Mouse (Mus musculus) cortical plate, adult 2 months (tissue): ENCODE measurements around the gene Smyd2. TPM values are rescaled to one million over a fixed set of nuclear protein-coding genes. Genes with fewer than 3 reads are reported as not detected.

Experiments used
- H3K27ac ChIP-seq: fragments of 200-500 bp; 2 replicates; pipeline ENCODE4 v1.5.1; 2012; ENCODE audit warnings: low read length, control low read depth, inconsistent platforms; ENCODE audit not compliant: insufficient read depth
- H3K4me1 ChIP-seq: fragments of 200-500 bp; 2 replicates; pipeline ENCODE4 v1.6.1; 2011; ENCODE audit warnings: low read length; ENCODE audit not compliant: control insufficient read depth, insufficient read depth
- H3K4me3 ChIP-seq: fragments of 200-500 bp; 2 replicates; pipeline ENCODE4 v1.5.1; 2011; ENCODE audit warnings: mild to moderate bottlenecking, low read length, control low read depth; ENCODE audit not compliant: insufficient read depth
- CTCF ChIP-seq: fragments of 200-500 bp; IDR thresholded peaks from 2 replicates; pipeline ENCODE4 v1.5.1; 2011; ENCODE audit warnings: mild to moderate bottlenecking, control low read depth, low read length; ENCODE audit not compliant: insufficient read depth; ENCODE audit errors: extremely low read depth
- POLR2A ChIP-seq: fragments of 200-500 bp; IDR thresholded peaks from 2 replicates; pipeline ENCODE4 v1.6.1; 2011; ENCODE audit warnings: mild to moderate bottlenecking, low read length, control low read depth; ENCODE audit not compliant: insufficient read depth; ENCODE audit errors: extremely low read depth
- polyA plus RNA-seq: library from polyadenylated mRNA; depleted of rRNA; stranded (reverse); fragments of >200 nt; gene quantifications from 2 replicates; pipeline ENCODE4 v1.2.3, GENCODE M21; 2012; rRNA removed

Smyd2 gene
- polyA plus RNA-seq, 1 experiment: 126 TPM

DNA sequence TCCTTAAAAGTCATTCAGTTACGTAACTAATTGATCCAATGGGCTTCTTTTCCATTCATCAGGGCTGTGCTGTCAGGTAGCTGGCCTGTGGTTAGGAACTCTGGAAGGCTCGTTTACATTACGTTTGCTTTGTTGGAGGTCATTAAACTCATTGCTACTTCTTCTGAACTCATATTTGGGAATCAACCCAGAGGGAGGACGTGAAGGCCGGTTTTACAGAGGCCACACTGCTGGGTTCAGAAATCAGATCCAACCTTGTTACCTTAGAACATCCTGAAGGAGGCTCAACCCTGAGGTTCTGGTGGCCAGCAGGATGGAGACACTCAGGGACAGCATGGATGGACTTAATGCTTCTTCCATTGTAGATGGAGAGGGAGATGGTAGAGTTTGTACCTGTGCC, 70.1 kb downstream of the Smyd2 start:
- Histone ChIP-seq H3K4me3 (no peak overlapping the region), H3K27ac (no peak overlapping the region), H3K4me1 (no peaks in the 10 kb centered on the region)
- TF ChIP-seq POLR2A (no peak), CTCF (no peak)

DNA sequence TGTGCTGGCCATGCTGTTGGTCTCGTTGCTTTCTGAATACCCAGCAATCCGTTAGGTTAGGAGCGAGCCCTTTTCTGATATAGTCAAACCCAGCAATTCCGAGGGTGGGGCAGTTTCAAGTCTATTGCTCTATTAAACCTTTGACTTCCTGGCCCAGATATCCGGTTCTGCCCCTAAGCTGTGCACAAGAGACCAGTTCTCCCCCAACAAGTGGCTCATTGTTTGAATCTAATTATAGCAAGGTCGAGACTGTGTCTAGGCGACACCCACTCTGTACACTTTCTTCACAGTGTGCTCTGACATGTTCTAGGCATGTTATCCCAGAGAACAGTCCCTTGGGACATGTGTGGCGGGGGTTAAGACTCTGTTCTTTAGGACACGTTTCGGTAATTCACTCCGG, 72.6 kb downstream of the Smyd2 start:
- TF ChIP-seq CTCF (no peak), POLR2A (no peak)
- Histone ChIP-seq H3K4me3 (no peak overlapping the region), H3K27ac (no peak overlapping the region), H3K4me1 (no peaks in the 10 kb centered on the region)

DNA sequence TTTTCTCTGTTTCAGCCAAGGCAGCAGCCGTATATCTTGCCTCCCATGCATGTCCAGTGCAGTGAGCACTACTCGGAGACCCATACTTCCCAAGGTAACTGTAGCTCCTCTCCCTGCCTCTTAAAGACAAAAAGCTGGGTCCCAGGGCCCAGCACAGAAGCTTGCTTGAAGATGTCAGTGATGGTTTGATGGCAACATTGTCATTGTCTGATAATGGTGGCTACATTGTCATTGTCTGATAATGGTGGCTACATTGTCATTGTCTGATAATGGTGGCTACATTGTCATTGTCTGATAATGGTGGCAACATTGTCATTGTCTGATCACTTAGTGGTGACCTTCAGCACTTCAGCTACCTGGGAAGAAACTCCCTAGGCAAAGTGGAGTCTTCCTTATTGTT, 75.8 kb downstream of the Smyd2 start:
- Histone ChIP-seq H3K27ac (no peak overlapping the region), H3K4me3 (no peak overlapping the region), H3K4me1 (no peaks in the 10 kb centered on the region)
- TF ChIP-seq CTCF (no peak), POLR2A (no peak)

DNA sequence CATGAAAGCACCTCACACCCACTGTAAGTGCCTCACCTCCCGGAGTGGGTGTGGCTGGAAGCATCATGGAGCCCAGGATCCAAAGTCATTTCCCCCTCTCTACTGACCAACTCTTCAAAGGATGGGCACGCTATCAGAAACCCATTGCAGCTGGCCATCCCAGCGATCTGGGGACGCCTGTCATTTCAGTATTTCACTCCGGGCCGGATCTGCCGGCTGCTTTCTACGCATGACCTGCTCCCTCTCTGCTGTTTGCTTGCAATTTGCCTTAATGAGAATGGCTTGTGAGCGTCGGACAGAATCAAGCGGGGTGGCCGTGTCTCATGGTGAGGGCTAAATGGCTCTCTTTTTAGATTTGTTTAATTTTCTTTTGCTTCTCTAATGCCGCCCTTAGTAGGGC, 88.0 kb downstream of the Smyd2 start:
- no peak for TF ChIP-seq POLR2A
- no peak for TF ChIP-seq CTCF
- Histone ChIP-seq H3K27ac (no peak overlapping the region), H3K4me3 (no peak overlapping the region), H3K4me1 (no peaks in the 10 kb centered on the region; the same call in 1 of the 2 replicates)

DNA sequence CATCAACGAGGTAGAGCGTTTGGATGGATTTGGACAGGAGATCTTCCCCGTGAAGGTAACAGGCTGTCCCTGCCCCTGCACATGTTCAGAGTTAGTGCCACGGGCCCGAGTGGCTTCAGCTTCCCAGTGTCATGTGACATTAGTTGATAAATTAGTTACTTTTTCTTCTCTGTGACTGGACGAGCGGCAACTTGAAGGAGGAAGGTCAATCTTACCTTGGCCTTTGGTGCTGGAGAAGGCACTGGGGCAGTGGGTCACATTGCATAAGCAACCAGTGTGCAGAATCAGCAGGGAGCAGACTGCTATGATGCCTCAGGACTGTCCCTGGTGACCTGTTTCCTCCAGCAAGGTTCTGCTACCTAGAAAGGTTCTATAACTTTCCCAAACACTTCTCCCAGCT, 88.8 kb downstream of the Smyd2 start:
- H3K27ac ChIP-seq: no peak overlapping the region
- H3K4me1 ChIP-seq: no peaks in the 10 kb centered on the region; the same call in 1 of the 2 replicates
- no peak overlapping the region for H3K4me3 ChIP-seq
- no peak for TF ChIP-seq POLR2A
- no peak for TF ChIP-seq CTCF

DNA sequence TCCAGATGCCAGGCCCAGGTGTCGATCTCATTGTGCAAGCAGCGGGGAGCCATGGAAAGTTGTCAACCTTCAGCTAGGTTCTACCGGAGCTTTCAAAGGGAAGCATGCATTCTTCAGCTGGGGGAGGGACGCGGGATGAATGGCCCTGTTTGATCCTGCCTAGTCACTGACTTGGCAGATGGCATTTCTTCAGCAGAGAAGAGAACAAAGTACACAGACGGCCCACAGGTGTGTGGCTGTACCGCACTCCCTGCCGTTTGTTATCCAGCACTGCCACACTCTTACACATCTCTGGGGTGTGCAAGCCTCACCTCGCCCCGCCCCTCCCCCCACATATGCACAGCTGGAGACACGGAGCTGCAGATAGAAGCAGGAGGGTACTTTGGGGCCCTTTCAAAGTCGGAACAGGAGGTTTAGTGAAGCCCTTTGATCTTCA, 91.3 kb downstream of the Smyd2 start:
- no peak overlapping the region for H3K27ac ChIP-seq
- H3K4me3 ChIP-seq: no peak overlapping the region
- no peaks in the 10 kb centered on the region; the same call in 1 of the 2 replicates for H3K4me1 ChIP-seq
- no peak for TF ChIP-seq POLR2A
- TF ChIP-seq CTCF: no peak

Other genes with a start within 250 kb of the Smyd2 start
- 0.15 and 0.23 TPM in 2 replicates for gene Cenpf, start 234.3 kb downstream of the Smyd2 start, polyA plus RNA-seq
- 2.5 and 2.7 TPM in 2 replicates for gene Ptpn14, start 194.1 kb downstream of the Smyd2 start, polyA plus RNA-seq
- gene Prox1, start 248.4 kb upstream of the Smyd2 start, polyA plus RNA-seq: 5.6 and 8.2 TPM in 2 replicates